Mouse (Mus musculus) small intestine, adult 2 months (tissue): Measurements from ENCODE around the gene 2510039O18Rik. TPM values are rescaled to one million over a fixed set of nuclear protein-coding genes. Genes with fewer than 3 reads are reported as not detected.
A peak's percentile ranks its signal among the peaks of the same experiment; 100 is the strongest.

Source experiments
- H3K27ac ChIP-seq: fragments of 200-500 bp; 2 replicates; pipeline ENCODE4 v1.5.1; 2012; ENCODE audit warnings: low read depth, low read length, control low read depth, inconsistent platforms; ENCODE audit not compliant: insufficient read depth
- H3K27me3 ChIP-seq: fragments of 200-500 bp; 2 replicates; pipeline ENCODE4 v1.6.1; 2012; ENCODE audit warnings: mild to moderate bottlenecking, moderate library complexity, low read length, inconsistent platforms; ENCODE audit not compliant: control insufficient read depth, insufficient read depth
- H3K36me3 ChIP-seq: fragments of 200-500 bp; 2 replicates; pipeline ENCODE4 v1.6.1; 2012; ENCODE audit warnings: mild to moderate bottlenecking, low read length, control low read depth, inconsistent platforms; ENCODE audit not compliant: control insufficient read depth, insufficient read depth
- H3K4me1 ChIP-seq: fragments of 200-500 bp; 2 replicates; pipeline ENCODE4 v1.6.1; 2012; ENCODE audit warnings: low read length, inconsistent platforms, mixed read lengths; ENCODE audit not compliant: control insufficient read depth, insufficient read depth, insufficient read length
- H3K4me3 ChIP-seq: fragments of 200-500 bp; 2 replicates; pipeline ENCODE4 v1.5.1; 2012; ENCODE audit warnings: low read depth, mild to moderate bottlenecking, control low read depth, inconsistent platforms, low read length, moderate library complexity
- CTCF ChIP-seq: fragments of 200-500 bp; IDR thresholded peaks from 2 replicates; pipeline ENCODE4 v1.5.1; 2012; ENCODE audit warnings: low read depth, mild to moderate bottlenecking, control low read depth, inconsistent platforms, low read length, moderate library complexity, mixed read lengths; ENCODE audit not compliant: insufficient replicate concordance, insufficient read length; ENCODE audit errors: extremely low read depth
- POLR2A ChIP-seq: fragments of 200-500 bp; IDR thresholded peaks from 2 replicates; pipeline ENCODE4 v1.6.1; 2012; ENCODE audit warnings: low read depth, mild to moderate bottlenecking, control low read depth, inconsistent platforms, low read length, moderate library complexity
- WGBS: fragments of 180-500 bp; shearing (Covaris S2); methylation state at CpG from one replicate; pipeline ENCODE4 v1.1.7; 2018; 5-methylcytosine and 5-hydroxymethylcytosine counted together
- polyA plus RNA-seq: library from polyadenylated mRNA; depleted of rRNA; stranded (reverse); fragments of >200 nt; gene quantifications from 2 replicates; pipeline ENCODE4 v1.2.3, GENCODE M21; 2012; rRNA removed

2510039O18Rik gene
- 97.5 and 209 TPM in 2 replicates for polyA plus RNA-seq

DNA sequence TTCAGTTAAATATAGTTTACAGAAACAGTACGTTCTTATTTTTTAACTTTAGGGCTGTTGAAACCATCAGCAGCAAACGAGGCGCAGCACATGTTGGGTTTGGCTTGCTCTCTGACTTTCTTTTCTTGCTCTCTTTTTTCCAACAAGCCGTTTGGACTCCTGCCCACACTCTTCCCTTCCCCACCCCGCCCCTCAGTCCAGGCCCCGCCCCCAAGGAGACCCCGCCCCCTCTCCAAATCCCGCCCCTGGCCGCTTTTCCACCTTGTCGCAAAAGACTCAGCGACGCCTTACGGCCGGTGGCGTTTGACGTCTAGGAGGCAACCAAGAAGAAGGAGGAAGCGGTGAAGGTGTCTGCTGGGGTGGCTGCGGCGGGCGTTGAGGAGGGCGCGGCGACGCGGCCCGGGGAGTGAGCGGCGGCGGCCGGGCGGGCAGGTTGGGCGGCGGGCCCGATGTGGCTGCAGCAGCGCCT lies at the start of gene 2510039O18Rik:
2510039O18Rik (plus strand) TSS at position 320 of the 469 bp plus-strand sequence.
- WGBS, result 1% methylated on average over 35 of the region's 35 CpGs
- peak within 1 kb of the TSS; percentile 69 for H3K27ac ChIP-seq

DNA sequence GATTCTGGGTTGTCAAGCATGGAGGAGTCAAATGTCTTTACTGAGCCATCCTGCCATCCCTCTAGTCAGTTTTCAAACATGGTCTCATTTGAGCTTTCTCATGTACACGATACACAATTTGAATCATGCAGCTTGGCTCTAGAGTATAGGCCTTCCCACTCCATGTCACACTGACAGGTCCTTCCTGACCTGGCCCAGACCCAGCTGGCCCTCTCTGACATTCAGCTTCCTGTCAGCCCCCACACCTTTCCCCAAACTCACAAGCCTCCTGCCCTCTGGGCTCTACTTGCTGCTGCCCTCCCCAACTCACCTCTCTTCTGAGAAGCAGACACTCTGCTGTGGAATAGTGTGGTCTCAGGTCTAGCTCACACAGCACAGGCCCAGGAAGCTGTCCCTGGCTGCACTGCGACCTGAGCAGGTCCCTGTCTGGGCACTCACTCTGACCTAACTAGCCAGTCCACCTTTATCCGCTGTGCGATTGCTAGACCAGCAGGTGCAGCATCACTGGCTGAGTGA lies 44.8 kb upstream of the 2510039O18Rik start:
- Histone ChIP-seq H3K36me3 (peaks cover 72% of the 10 kb centered on the region), H3K4me3 (no peak overlapping the region), H3K4me1 (peaks cover 8% of the 10 kb centered on the region; the same call in 1 of the 2 replicates), H3K27ac (no peak overlapping the region), H3K27me3 (no peaks in the 10 kb centered on the region)
- TF ChIP-seq POLR2A (no peak), CTCF (no peak)
- WGBS, result 88% methylated on average over 4 of the region's 4 CpGs

More for the DNA sequence above, at the start of gene 2510039O18Rik:
- Histone ChIP-seq H3K27me3 (no peaks in the 10 kb centered on the region), H3K4me3 (peak within 1 kb of the TSS; percentile 88), H3K4me1 (peaks cover 25% of the 10 kb centered on the region), H3K36me3 (peaks cover 18% of the 10 kb centered on the region)
- TF ChIP-seq CTCF, result no peak
- peak; percentile 93; the same call in 1 of the 2 replicates for TF ChIP-seq POLR2A

DNA sequence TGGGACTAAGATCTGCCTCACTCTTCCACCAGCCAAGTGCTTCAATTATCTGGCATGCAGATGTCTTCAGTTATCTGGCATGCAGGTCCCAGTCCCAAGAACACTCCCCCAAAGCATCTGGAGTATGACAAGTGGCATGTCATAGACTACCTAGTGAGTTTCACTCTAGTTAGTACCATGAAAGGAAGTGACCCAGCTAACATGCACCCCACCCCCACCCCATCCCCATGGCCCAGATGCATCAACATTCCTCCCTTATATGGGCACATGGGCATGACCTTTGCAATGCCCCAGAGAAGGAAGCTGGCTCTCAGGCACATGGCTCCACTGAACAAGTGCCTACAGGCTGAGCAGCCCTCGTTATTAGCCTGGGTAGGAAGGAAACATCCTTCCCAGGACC lies 44.3 kb upstream of the 2510039O18Rik start:
- WGBS, result 37% methylated on average over 1 of the region's 1 CpGs

DNA sequence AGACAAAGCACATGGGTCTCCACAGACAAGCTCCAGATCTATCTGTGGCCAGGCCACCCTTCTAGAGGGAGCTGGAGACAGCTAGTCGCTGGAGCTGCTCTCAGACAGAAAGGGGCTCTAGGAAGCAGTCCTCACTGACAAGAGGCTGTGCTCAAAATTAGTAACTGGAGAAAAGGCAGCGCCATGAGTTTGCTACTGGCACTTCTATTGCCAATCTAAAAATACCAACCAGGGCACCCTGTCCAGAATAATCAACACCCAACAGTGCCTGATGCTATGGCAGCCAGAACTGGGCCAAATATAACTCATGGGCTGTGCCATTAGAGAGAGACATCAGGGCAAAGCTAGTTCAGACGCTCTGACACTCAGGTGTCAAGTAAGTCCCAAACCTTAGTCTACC lies 43.3 kb upstream of the 2510039O18Rik start:
- 90% methylated on average over 3 of the region's 3 CpGs for WGBS
- peaks cover 13% of the 10 kb centered on the region; the same call in 1 of the 2 replicates for H3K4me1 ChIP-seq
- no peak overlapping the region for H3K27ac ChIP-seq
- H3K4me3 ChIP-seq, result no peak overlapping the region
- H3K36me3 ChIP-seq, result peaks cover 66% of the 10 kb centered on the region
- TF ChIP-seq CTCF, result no peak
- no peak for TF ChIP-seq POLR2A
- H3K27me3 ChIP-seq, result no peaks in the 10 kb centered on the region

More for the DNA sequence above, 44.3 kb upstream of the 2510039O18Rik start:
- TF ChIP-seq CTCF (no peak), POLR2A (no peak)
- H3K4me1 ChIP-seq, result peaks cover 9% of the 10 kb centered on the region; the same call in 1 of the 2 replicates
- peaks cover 68% of the 10 kb centered on the region for H3K36me3 ChIP-seq
- H3K27ac ChIP-seq, result no peak overlapping the region
- no peak overlapping the region for H3K4me3 ChIP-seq
- H3K27me3 ChIP-seq, result no peaks in the 10 kb centered on the region

DNA sequence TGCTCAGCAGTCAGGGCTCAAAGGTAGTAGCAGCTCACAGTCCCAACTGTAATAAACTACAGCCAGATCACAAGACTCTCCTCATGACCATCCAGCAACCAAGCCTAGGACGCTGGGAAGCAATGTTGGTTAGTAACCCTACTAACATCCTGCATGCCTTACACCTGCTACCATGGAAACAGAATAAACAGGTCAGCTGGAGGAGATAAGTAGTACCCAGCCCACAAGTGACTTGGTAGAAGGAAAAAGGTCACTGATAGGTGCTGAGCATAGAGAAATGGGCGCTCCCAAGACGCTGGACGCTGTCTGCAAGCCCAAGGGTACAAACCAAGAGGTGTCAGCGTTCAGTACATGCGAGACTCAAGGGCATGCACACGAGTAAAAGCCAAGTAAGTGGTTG lies 40.2 kb upstream of the 2510039O18Rik start:
- H3K27ac ChIP-seq, result peak overlapping the region; percentile 78
- H3K36me3 ChIP-seq, result peaks cover 44% of the 10 kb centered on the region
- 0 out of 2 replicates have a peak overlapping the region, but pooled peaks have one; percentile 18 for H3K4me3 ChIP-seq
- H3K27me3 ChIP-seq, result no peaks in the 10 kb centered on the region
- WGBS, result 52% methylated on average over 7 of the region's 7 CpGs
- H3K4me1 ChIP-seq, result peaks cover 18% of the 10 kb centered on the region
- TF ChIP-seq CTCF, result no peak
- no peak; the same call in 1 of the 2 replicates for TF ChIP-seq POLR2A

DNA sequence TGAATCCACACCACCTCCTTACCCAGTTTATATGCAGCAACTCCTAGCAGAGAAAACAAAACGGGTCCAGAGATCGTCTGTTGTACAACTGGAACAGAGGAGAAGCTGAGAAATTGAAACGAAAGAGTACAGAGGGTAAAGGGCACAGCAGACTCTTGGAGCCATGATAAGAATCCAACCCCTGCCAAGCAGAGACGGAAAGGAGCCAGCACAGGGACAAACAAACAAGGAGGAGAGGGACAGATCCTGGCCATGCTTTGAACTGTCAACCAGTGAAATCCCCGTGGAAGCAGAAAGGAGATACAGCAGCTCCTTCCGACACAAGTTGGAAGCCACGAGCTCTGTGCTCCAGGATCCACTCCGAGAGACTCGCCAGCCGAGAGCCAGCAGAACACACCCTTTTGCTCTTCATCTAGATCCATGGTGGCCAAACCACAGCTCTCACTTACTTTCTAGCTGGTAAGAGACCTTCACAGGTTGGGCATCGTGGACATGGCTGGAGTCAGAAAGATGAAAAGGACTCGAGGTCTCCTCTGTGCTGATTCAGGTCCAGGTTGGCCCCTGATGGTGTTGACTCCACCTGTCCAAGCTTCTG lies 37.7 kb upstream of the 2510039O18Rik start:
- H3K27me3 ChIP-seq, result no peaks in the 10 kb centered on the region
- H3K4me1 ChIP-seq, result peaks cover 21% of the 10 kb centered on the region
- no peak for TF ChIP-seq CTCF
- TF ChIP-seq POLR2A, result peak; percentile 38; the same call in 1 of the 2 replicates
- H3K36me3 ChIP-seq, result peaks cover 23% of the 10 kb centered on the region
- WGBS, result 41% methylated on average over 12 of the region's 12 CpGs
- H3K27ac ChIP-seq, result peak overlapping the region; percentile 99
- peak overlapping the region; percentile 68 for H3K4me3 ChIP-seq

DNA sequence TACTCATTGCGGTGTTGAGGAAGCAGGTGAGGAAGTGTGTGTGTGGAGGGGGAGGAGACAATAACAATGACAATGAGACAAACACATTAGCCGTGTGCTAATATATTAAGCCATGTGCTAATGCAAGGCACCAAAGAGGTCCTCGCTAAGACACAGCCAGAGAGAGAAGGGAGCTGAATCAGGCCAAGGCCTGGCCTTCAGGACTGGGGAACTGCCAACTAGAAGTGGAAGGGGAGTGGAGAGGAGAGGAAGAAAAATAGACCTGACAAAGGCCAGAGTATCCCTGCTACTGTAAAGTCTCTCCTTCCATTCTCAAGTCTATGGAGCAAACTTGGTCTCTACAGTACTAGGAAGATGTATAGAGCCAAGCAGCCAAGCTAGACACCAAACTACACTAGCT lies 37.1 kb upstream of the 2510039O18Rik start:
- Histone ChIP-seq H3K27ac (peak overlapping the region; percentile 99), H3K4me1 (peaks cover 21% of the 10 kb centered on the region), H3K4me3 (peak overlapping the region; percentile 68), H3K36me3 (peaks cover 18% of the 10 kb centered on the region), H3K27me3 (no peaks in the 10 kb centered on the region)
- TF ChIP-seq POLR2A (no peak), CTCF (no peak)
- 28% methylated on average over 3 of the region's 3 CpGs for WGBS
